Mouse (Mus musculus) spleen, adult 12 weeks (tissue): ENCODE data around the gene Mchr1.
"Not testable (repeated sequence)": the region's sequence is repeated elsewhere in the genome, so short reads cannot be mapped to it uniquely, and the experiment has no call there.

Experiments
- DNase-seq: peaks from one replicate; pipeline ENCODE4 v3.0.0; 2022; ENCODE audit warnings: low spot score

The Mchr1 gene

GRCm38 (mm10) chr15:81235086-81235920, at the start of gene Mchr1:
TSS of gene Mchr1 (plus strand) at chr15:81235499.
- no peak for DNase-seq

DNA sequence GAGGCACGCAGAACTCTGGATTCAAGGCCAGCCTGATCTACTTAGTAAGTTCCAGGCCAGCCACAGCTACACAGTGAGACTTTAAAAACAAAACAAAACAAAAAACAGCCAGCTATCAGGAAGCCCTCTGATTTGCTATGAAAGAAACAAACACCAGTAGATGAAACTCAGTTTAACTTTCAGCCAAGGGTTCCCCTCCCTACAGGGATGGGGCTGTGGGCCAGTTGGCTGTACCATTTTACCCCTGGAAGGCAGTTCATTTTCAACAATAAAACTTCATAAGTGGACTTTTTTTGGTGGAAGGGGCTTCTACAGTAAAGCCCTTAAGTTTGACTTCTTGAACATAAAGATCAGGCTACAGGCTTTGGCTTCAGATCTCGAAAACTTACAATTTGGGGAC, 46.2 kb upstream of the Mchr1 start:
- DNase-seq = no peak

- DNase-seq = peak; percentile 14
Measured at GRCm38 (mm10) chr15:81190011-81190629, 45.2 kb upstream of the Mchr1 start.

- DNase-seq = peak; percentile 91
Measured at GRCm38 (mm10) chr15:81190630-81191178, 44.6 kb upstream of the Mchr1 start, which contains the start of gene Mrtfa. TSS of gene Mrtfa (minus strand) at chr15:81190757.

- DNase-seq = no peak
Measured at GRCm38 (mm10) chr15:81191303-81191702, 44.0 kb upstream of the Mchr1 start.

GRCm38 (mm10) chr15:81192316-81192715, 43.0 kb upstream of the Mchr1 start:
- DNase-seq = no peak

DNA sequence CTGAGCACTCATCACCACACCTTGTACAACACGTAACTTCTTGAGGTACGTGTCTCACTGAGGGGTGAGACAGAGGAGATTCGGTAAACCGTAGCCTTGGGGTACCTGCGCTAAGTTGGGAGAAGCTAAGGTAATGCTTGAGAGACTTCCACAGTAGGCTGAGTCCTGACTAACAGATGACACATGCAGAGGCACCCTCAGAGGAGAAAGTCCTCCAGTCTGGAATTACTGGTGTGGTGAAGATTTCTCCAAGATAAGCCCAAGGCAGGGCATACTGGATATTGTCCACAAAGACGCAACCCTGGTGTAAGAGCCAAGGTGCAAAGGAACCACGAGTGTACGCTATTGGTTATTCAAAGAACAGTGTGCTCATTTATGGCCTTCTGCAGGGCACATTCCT, 42.4 kb upstream of the Mchr1 start:
- DNase-seq = no peak

DNA sequence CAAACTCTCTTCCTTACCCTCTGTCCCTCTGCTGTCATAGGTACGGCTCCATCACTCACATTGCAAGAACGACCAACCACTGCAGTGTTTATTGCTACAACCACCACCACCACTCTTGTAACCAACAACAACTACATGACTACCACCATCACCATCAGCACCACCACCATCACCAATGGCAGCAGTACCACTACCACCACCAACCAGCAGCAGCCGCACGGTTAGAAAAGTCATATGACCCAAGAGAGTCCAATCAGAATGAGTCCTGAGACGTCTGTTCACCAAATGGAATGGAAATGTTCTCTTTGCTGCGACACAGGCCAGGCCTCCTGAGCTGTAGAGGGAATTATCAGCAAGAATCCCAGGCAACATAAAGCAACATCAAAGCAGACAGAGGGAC, 40.5 kb upstream of the Mchr1 start:
- DNase-seq = no peak

DNA sequence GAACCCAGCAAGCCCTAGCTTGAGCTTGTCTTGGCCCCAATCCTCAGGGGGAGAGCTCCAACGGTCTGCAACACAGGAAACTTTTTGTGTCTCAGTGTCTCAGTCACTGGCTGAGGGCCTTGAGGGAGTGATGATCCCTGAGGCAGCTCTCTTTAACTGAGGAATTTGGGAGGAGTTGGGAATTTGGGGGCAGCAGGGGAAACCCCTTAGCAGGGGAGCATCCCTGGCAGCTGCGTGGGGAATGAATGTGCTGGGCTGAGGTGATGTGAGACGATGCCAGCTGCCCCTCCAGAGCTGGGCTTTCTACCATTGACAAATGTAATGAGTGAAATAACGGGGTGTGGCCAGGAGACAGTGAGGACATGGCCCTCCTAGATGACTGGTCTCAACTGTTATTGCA, 39.9 kb upstream of the Mchr1 start:
- no peak for DNase-seq

GRCm38 (mm10) chr15:81197197-81197596, 38.1 kb upstream of the Mchr1 start:
- no peak for DNase-seq

- DNase-seq = no peak
Measured at GRCm38 (mm10) chr15:81198447-81198846, 36.9 kb upstream of the Mchr1 start.

- peak; percentile 45 for DNase-seq
Measured at GRCm38 (mm10) chr15:81199372-81199959, 35.8 kb upstream of the Mchr1 start.

- DNase-seq = no peak
Measured at GRCm38 (mm10) chr15:81202462-81202861, 32.8 kb upstream of the Mchr1 start.

DNA sequence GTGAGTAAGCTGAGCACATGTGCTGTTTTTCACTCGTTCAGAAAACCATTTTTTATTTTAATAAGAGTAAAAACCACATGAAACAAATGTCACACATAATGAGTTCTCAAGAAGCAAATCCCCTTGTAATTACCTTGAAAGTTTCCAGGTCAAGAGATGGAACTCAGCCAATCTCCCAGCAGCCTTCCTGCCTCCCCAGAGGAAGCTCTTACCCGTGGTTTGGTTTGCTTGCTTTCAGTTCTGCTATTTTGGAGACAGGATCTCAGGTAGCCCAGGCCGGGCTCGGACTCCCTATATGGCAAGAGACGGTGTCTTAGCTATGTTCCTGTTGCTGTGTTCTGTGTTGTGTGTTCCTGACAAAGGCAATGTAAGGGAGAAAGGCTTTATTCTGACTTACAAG, 24.8 kb upstream of the Mchr1 start:
- peak; percentile 11 for DNase-seq

GRCm38 (mm10) chr15:81212976-81213375, 22.3 kb upstream of the Mchr1 start:
- no peak for DNase-seq

DNA sequence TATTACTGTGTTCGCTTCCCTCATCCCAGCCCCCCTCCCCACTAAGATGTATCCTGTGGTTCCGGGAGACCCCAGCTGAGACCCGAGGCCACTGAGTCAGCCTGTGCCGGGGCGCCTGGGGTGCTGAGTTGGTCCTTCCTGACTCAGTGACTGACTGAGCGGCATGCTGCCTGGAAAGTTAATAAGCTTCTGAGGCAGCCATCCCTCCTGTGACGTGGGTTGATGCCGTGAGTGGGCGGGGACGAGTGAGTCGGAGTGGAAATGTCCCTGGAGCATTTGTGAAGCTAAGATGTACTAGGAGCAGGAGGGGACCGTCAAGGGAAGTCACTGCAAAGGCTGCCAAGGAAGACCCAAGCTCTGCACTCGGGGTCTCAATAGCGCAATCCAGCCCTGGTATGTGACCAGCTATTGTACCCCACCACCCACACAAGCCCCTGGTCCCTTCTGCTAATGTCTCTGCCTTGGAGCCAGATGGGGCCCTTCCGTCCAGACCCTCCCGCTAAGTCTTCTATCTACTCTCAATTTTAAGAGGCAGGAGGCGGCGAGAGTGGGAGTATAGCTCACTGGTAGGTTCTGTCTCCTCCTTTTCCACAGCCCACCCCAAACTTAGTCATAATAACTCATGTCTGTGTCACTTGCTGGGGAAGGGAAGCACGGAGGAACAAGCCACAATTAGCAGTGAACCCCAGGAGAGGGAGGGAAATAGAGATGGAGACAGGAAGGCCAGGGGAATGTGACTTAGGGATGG, 18.2 kb upstream of the Mchr1 start:
- DNase-seq = no peak

DNA sequence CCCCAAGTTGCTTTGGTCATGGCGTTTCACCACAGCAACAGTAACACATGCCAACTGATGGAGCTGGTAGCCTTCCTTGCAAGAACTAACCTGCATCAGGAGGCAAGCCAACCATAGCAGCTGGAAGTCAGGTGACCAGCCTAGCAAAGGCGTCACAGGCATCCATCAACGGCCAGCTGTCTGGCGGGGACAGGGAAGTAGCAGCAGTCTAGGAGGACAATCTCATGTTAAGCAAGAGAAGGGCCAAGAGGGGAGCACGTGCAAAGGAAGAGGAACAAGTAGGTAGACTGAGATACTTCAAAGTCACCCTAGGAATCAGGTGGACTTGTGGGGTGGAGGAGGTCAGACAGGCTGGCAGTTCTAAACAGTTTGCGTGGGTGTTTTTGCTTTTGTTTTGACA, 16.2 kb upstream of the Mchr1 start:
- DNase-seq = no peak

GRCm38 (mm10) chr15:81220051-81220450, 15.2 kb upstream of the Mchr1 start:
- not testable (repeated sequence) for DNase-seq

DNA sequence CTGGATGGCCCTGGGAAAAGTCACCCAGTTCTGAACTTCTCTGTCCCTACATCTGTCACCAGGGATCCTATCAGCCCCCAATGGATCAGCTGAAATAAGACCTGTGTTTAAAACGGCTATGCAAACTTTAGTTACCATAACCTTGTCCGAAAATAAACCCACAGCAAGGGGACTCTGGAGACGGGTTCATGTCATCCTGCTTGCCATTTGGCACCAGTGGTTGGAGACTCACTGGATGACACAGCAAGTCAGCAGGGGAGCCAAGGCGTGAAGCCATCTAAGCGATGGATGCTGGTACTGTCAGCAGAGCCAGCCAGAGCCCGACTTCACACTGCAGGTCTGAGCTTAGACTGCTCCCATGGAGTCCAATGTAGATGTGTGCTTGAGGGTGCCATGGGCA, 13.9 kb upstream of the Mchr1 start:
- no peak for DNase-seq

DNA sequence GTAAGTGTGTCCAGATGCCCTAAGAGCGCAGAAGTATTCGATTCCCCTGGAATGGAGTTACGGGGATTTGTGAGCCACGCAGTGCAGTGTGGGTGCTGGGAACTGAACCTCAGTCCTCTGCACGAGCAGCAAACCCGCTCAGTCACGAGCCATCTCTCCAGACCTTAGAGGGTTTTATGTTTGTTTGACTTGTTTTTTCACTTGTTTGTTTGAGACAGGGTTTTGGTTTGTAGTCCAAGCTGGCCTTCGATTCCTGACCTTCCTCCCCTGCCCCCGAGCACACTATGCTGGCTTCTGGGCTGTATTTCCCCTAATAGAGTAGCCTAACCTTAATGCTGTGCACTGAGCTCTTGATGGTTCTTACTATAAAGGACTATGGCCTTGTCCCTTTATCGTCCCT, 10.3 kb upstream of the Mchr1 start:
- DNase-seq = no peak

DNA sequence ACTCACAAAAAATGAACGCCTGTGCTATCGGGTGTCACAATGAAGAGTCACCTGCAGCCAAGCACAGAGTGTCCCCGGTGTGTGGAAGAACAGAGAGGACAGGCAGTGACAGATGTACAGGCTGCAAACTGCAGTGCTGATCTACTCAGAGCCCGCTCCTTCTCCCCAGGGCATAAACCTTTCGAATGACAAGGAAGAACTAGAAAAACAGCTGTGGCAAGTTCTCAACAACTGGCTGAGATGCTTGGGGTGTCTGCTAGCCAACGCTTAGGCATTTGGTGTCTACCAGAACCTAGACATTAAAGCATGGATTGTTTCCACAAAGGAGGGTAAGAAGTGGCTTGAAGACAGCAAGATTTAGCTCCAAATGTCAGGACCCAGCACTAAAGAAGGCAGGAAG, 9.6 kb upstream of the Mchr1 start:
- DNase-seq = no peak

DNA sequence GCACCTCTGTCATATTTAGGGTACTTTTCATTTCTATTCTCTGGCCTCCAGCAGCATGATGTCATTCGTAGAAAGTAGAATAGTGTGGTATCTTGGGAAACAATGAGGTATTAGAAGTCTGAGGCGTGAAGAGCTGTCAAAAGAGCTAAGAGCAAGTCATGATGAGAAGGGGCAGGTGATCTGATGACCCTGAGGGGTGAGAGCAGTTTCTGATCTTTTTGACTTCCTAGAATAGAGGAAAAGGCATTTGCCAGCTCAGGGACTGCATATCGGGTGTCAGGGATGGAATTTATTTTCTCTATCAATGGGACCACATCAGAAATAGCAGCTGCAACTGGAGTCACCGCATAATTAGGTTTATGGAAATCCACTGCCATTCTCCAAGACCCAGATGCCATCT, 8.5 kb upstream of the Mchr1 start:
- DNase-seq = no peak
